Mouse (Mus musculus) kidney, adult 10 weeks (tissue): ENCODE measurements around the gene Dnph1. TPM values are rescaled to one million over a fixed set of nuclear protein-coding genes. Genes with fewer than 3 reads are reported as not detected.

Experiments
- polyA plus RNA-seq: library from polyadenylated mRNA; stranded (reverse); fragments of 350-450 nt; fragmentation: Illumina TruSeq; extraction: RNeasy Lipid Tissue Mini Kit (QIAGEN cat#74804); gene quantifications from one replicate; pipeline ENCODE4 v1.2.3, GENCODE M21; 2014; ENCODE audit warnings: low read depth, low replicate concordance

Gene Dnph1
- 7.3 TPM for polyA plus RNA-seq

DNA sequence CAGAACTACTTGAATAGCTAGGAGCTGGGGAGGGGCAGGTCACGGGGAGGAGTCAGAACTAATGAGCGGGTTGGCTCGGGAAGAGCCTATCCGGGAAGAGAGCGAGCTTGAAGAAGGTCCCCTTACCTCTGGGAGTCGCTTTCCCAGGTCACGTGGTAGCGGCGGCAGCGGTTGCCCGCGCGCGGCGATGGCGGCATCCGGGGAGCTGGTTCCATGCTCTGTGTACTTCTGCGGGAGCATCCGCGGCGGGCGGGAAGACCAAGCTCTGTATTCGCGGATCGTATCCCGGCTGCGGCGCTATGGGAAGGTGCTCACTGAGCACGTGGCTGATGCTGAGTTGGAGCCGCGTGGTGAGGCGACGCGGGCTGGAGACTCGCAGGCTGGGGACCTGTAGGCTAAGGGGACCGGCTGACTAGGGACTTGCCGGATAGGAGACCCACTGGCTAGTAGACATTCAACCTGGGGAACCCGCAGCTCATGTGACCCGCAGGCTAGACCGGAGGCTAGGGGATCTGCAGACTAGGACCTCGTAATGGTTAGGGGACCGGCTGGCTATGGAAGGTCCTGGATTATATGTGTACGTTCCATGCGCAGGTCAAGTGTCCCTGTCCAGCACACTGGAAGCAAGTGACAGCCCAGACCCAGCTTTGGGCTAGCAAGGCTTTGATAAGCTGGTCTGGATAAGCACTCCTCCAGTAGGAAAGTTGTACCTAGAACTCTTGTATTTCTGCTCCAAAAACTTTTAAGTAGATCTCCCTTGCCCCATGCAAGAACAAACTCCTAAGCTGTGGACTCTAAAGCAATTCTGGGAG lies at the start of gene Dnph1:
Dnph1 (plus strand) TSS at position 89 of the 812 bp plus-strand sequence.

GRCm38 (mm10) chr17:46487431-46487830 lies 9.1 kb upstream of the Dnph1 start, which contains the start of gene Ttbk1:
Gene Ttbk1, minus strand, starts transcription at chr17:46487675.

GRCm38 (mm10) chr17:46545813-46546564 lies 49.5 kb downstream of the Dnph1 start, which contains the start of gene Cul9:
Gene Cul9, minus strand, starts transcription at chr17:46546388.

Other genes starting within 250 kb of the Dnph1 start
- gene Polr1c, start 248.7 kb upstream of the Dnph1 start, polyA plus RNA-seq, result 4.5 TPM
- gene Yipf3, start 248.6 kb upstream of the Dnph1 start, polyA plus RNA-seq, result 1.7 TPM
- not detected for gene Lrrc73, start 243.2 kb upstream of the Dnph1 start, polyA plus RNA-seq
- not detected for gene Tjap1, start 213.7 kb upstream of the Dnph1 start, polyA plus RNA-seq
- not detected for gene Dlk2, start 199.3 kb upstream of the Dnph1 start, polyA plus RNA-seq
- gene Abcc10, start 168.4 kb upstream of the Dnph1 start, polyA plus RNA-seq, result 0.36 TPM
- 54.2 TPM for gene Zfp318, start 113.0 kb upstream of the Dnph1 start, polyA plus RNA-seq
- gene Crip3, start 67.8 kb upstream of the Dnph1 start, polyA plus RNA-seq, result not detected
- 9.3 TPM for gene Slc22a7, start 58.3 kb upstream of the Dnph1 start, polyA plus RNA-seq
- 0.20 TPM for gene Ttbk1, start 9.0 kb upstream of the Dnph1 start, polyA plus RNA-seq
- gene Cul9, start 49.7 kb downstream of the Dnph1 start, polyA plus RNA-seq, result 3.1 TPM
- gene Srf, start 59.5 kb downstream of the Dnph1 start, polyA plus RNA-seq, result not detected
- 0.16 TPM for gene Ptk7, start 132.8 kb downstream of the Dnph1 start, polyA plus RNA-seq
- gene Klc4, start 149.3 kb downstream of the Dnph1 start, polyA plus RNA-seq, result 0.36 TPM
- gene Mrpl2, start 149.5 kb downstream of the Dnph1 start, polyA plus RNA-seq, result 2.3 TPM
- gene Cul7, start 153.6 kb downstream of the Dnph1 start, polyA plus RNA-seq, result 0.12 TPM
- gene Rrp36, start 177.6 kb downstream of the Dnph1 start, polyA plus RNA-seq, result 2.3 TPM
- 5.7 TPM for gene Mea1, start 182.1 kb downstream of the Dnph1 start, polyA plus RNA-seq
- 3.4 TPM for gene Klhdc3, start 184.2 kb downstream of the Dnph1 start, polyA plus RNA-seq
- 6.3 TPM for gene Ppp2r5d, start 208.4 kb downstream of the Dnph1 start, polyA plus RNA-seq
- gene Pex6, start 214.8 kb downstream of the Dnph1 start, polyA plus RNA-seq, result 0.81 TPM
- gene Gnmt, start 232.5 kb downstream of the Dnph1 start, polyA plus RNA-seq, result 0.44 TPM